Mouse (Mus musculus) heart, embryonic 10.5 days (tissue): ENCODE measurements at regions not wholly inside any gene's neighbourhood (a gene's known extent, or its start where the extent isn't known, plus 50 kb on each side); places are given as distances from the start of the nearest gene placed in this dataset.

Source experiments
- DNase-seq: peaks from one replicate; pipeline ENCODE4 v3.0.0-alpha.2; 2017; ENCODE audit warnings: low spot score
- H3K27ac ChIP-seq: fragments of 300-500 bp; sonication (generic); 2 replicates; pipeline ENCODE4 v1.5.1; 2016; ENCODE audit warnings: mild to moderate bottlenecking
- H3K27me3 ChIP-seq: fragments of 300-500 bp; sonication (generic); 2 replicates; pipeline ENCODE4 v1.6.1; 2016; ENCODE audit warnings: mild to moderate bottlenecking; ENCODE audit not compliant: poor library complexity, insufficient read depth, severe bottlenecking
- H3K36me3 ChIP-seq: fragments of 300-500 bp; sonication (generic); 2 replicates; pipeline ENCODE4 v1.6.1; 2016; ENCODE audit warnings: mild to moderate bottlenecking, moderate library complexity
- H3K4me1 ChIP-seq: fragments of 300-500 bp; sonication (generic); 2 replicates; pipeline ENCODE4 v1.6.1; 2016; ENCODE audit warnings: mild to moderate bottlenecking
- H3K4me3 ChIP-seq: fragments of 300-500 bp; sonication (generic); 2 replicates; pipeline ENCODE4 v1.5.1; 2016; ENCODE audit warnings: mild to moderate bottlenecking, moderate library complexity
- H3K9me3 ChIP-seq: fragments of 300-500 bp; sonication (generic); 2 replicates; pipeline ENCODE4 v1.6.1; 2016; ENCODE audit warnings: mild to moderate bottlenecking, moderate library complexity
- WGBS: fragments of 180-500 bp; shearing (Covaris S2); methylation state at CpG from one replicate; pipeline ENCODE4 v1.1.7; 2016; 5-methylcytosine and 5-hydroxymethylcytosine counted together

GRCm38 (mm10) chr7:142593729-142594375, 61.4 kb downstream of the Mrpl23 start:
- 0 out of 2 replicates have a peak, but pooled peaks cover 11% of the 10 kb centered on the region for H3K27me3 ChIP-seq
- no peak for DNase-seq
- no peak overlapping the region for H3K4me3 ChIP-seq
- H3K27ac ChIP-seq = no peak overlapping the region
- no peaks in the 10 kb centered on the region for H3K9me3 ChIP-seq
- H3K4me1 ChIP-seq = peaks cover 44% of the 10 kb centered on the region
- 78% methylated on average over 8 of the region's 8 CpGs for WGBS
- H3K36me3 ChIP-seq = no peaks in the 10 kb centered on the region

GRCm38 (mm10) chr7:142595412-142595811, 62.9 kb downstream of the Mrpl23 start:
- no peak for DNase-seq
- 0 out of 2 replicates have a peak, but pooled peaks cover 11% of the 10 kb centered on the region for H3K27me3 ChIP-seq
- 7% methylated on average over 1 of the region's 1 CpGs for WGBS
- H3K27ac ChIP-seq = 0 out of 2 replicates have a peak overlapping the region, but pooled peaks have one; percentile 3
- no peak overlapping the region for H3K4me3 ChIP-seq
- H3K36me3 ChIP-seq = no peaks in the 10 kb centered on the region
- H3K9me3 ChIP-seq = no peaks in the 10 kb centered on the region
- H3K4me1 ChIP-seq = peaks cover 35% of the 10 kb centered on the region

GRCm38 (mm10) chr7:142596211-142596610, 63.7 kb downstream of the Mrpl23 start:
- H3K27me3 ChIP-seq = 0 out of 2 replicates have a peak, but pooled peaks cover 11% of the 10 kb centered on the region
- WGBS = 79% methylated on average over 1 of the region's 1 CpGs
- no peaks in the 10 kb centered on the region for H3K36me3 ChIP-seq
- no peak for DNase-seq
- no peaks in the 10 kb centered on the region for H3K9me3 ChIP-seq
- H3K4me3 ChIP-seq = no peak overlapping the region
- H3K27ac ChIP-seq = no peak overlapping the region
- peaks cover 33% of the 10 kb centered on the region for H3K4me1 ChIP-seq

DNA sequence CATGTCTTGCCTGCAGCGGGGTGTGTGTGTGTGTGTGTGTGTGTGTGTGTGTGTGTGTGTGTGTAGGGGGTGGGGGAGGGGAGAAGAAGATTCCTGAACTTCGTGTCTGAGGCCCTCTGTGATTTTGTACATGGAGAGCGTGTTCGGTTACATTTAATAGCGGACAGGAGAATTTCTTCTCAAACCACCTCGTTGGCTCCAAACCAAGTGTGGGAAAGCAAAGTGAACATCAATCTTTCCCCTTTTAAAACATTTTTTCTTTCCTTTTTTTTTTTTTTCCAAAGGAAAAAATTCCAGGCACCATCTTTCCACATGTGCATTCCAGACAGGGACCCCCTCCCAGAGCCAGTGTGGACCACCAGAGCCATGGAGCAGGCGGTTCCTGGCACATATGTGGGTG, 65.5 kb downstream of the Mrpl23 start:
- Histone ChIP-seq H3K36me3 (no peaks in the 10 kb centered on the region), H3K27ac (no peak overlapping the region), H3K4me3 (no peak overlapping the region), H3K4me1 (peaks cover 27% of the 10 kb centered on the region), H3K27me3 (0 out of 2 replicates have a peak, but pooled peaks cover 3% of the 10 kb centered on the region), H3K9me3 (no peaks in the 10 kb centered on the region)
- no peak for DNase-seq
- 82% methylated on average over 7 of the region's 7 CpGs for WGBS

- WGBS = 80% methylated on average over 15 of the region's 15 CpGs
- no peaks in the 10 kb centered on the region for H3K27me3 ChIP-seq
These were observed 66.7 kb downstream of the Igf2 start for GRCm38 (mm10) chr7:142599942-142600341.

GRCm38 (mm10) chr7:142600400-142600799, 66.2 kb downstream of the Igf2 start:
- H3K4me3 ChIP-seq = no peak overlapping the region
- H3K4me1 ChIP-seq = peaks cover 25% of the 10 kb centered on the region
- peak overlapping the region; percentile 69 for H3K27ac ChIP-seq
- H3K36me3 ChIP-seq = no peaks in the 10 kb centered on the region
- WGBS = 42% methylated on average over 1 of the region's 1 CpGs
- no peaks in the 10 kb centered on the region for H3K27me3 ChIP-seq
- no peaks in the 10 kb centered on the region for H3K9me3 ChIP-seq
- DNase-seq = no peak

More at GRCm38 (mm10) chr7:142599942-142600341, 66.7 kb downstream of the Igf2 start:
- Histone ChIP-seq H3K4me3 (no peak overlapping the region), H3K4me1 (peaks cover 24% of the 10 kb centered on the region), H3K9me3 (no peaks in the 10 kb centered on the region), H3K36me3 (no peaks in the 10 kb centered on the region), H3K27ac (peak overlapping the region; percentile 69)
- no peak for DNase-seq
